In the genomic region with DNA sequence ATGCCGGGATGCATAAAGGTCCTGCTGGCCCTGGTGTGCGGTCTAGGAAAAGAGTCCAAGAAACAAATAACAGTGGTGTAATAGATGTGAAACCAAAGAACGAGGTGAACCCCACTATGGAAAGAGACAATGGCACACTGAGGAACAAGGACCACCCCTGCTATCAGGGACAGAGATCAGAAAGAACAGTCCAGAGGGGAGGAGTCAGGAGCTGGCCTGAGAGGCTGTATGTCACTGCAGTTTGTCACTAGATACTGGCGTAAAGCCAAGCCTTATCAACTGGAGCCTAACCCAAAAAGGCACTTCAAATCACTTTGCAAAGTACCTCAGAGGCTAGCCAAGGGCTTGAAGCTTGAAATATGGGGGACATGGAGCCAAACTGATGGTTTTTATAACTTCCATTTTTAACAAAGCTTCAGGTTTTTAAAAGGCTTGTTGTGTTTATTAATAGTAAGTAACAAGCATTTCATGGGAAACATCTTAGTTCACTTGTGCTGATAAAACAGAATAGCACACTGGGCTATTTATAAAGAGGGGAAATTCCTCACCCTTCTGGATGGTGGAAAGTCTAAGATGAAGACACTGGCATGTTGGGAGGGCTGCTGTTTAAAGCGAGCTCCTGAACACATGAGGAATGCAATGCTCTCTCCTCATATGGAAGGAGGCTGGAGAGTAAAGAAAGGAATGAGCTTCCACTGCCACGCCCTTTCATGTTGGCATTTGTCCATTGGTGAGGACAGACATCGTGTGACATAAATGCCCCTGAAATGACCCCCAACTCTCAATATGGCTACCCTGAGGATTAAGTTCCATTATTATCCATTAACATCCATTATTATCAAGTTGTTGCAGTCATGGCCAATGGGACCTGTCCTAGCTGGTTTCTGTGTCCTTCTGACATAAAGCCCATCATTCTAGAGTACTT, we compare ENCODE assay signal across 11 mouse cellular contexts.
DNase-seq lines count a peak whose midpoint lies in the region; ATAC-seq and TF ChIP-seq lines count a peak whose summit lies in the region.
"Had no signal": no experiment of that assay in that cellular context is flagged by ENCODE, and none has a peak within 500 bp of the region (broad histone marks: within the 10 kb centered on the region; RNA-seq: fewer than 3 reads in every experiment).

No protein-coding gene starts in this region.

- no peak for TF ChIP-seq EP300 in heart, postnatal 0 days (IDR thresholded peaks at IDR 0.05; ENCODE audit: low read depth)

- 66% methylated on average over 7 of the region's 7 CpGs for WGBS in hindbrain, postnatal 0 days
- WGBS in hindbrain, embryonic 16.5 days: 64% methylated on average over 7 of the region's 7 CpGs
- 25% methylated on average over 7 of the region's 7 CpGs for whole genome bisulfite sequencing in heart, postnatal 0 days

- H3K36me3 ChIP-seq in hindbrain, postnatal 0 days (ENCODE audit: insufficient read depth, low read length): no peaks in the 10 kb centered on the region
- H3K36me3 ChIP-seq in hindbrain, embryonic 16.5 days (ENCODE audit: control insufficient read depth, insufficient read depth, low read length): no peaks in the 10 kb centered on the region
- no peaks in the 10 kb centered on the region for H3K36me3 ChIP-seq in heart, postnatal 0 days (replicated peaks; ENCODE audit: control insufficient read depth, insufficient read depth, low read length)
- H3K36me3 ChIP-seq: liver, embryonic 15.5 days had no signal

- H3K9ac ChIP-seq in hindbrain, postnatal 0 days (replicated peaks; ENCODE audit: low read length): no peak overlapping the region
- H3K9ac ChIP-seq in hindbrain, embryonic 16.5 days (ENCODE audit: low read depth, low read length): no peak overlapping the region
- H3K9ac ChIP-seq in heart, postnatal 0 days (replicated peaks; ENCODE audit: low read depth, low read length): no peak overlapping the region
- H3K9ac ChIP-seq: liver, embryonic 15.5 days had no signal

- H3K27me3 ChIP-seq in hindbrain, postnatal 0 days (ENCODE audit: insufficient read depth, low read length): no peaks in the 10 kb centered on the region
- no peaks in the 10 kb centered on the region for H3K27me3 ChIP-seq in hindbrain, embryonic 16.5 days (replicated peaks; ENCODE audit: control insufficient read depth, insufficient read depth, low read length)
- H3K27me3 ChIP-seq in heart, postnatal 0 days (ENCODE audit: control insufficient read depth, insufficient read depth, low read length): no peaks in the 10 kb centered on the region
- H3K27me3 ChIP-seq: liver, embryonic 15.5 days had no signal

- no peak overlapping the region for H3K27ac ChIP-seq in hindbrain, postnatal 0 days
- H3K27ac ChIP-seq in hindbrain, embryonic 16.5 days (ENCODE audit: low read depth, low read length): no peak overlapping the region
- H3K27ac ChIP-seq in heart, postnatal 0 days (ENCODE audit: low read depth): peak overlapping the region; percentile 90
- H3K27ac ChIP-seq: liver, embryonic 15.5 days had no signal

- no peak for ATAC-seq in hindbrain, postnatal 0 days
- no peak for ATAC-seq in hindbrain, embryonic 16.5 days
- ATAC-seq in heart, postnatal 0 days (ENCODE audit: insufficient read depth, low read depth): peak; percentile 76
- ATAC-seq: CD4-positive, CD25-positive, alpha-beta regulatory T cell, adult 4 months had no signal

- H3K9me3 ChIP-seq in hindbrain, postnatal 0 days (ENCODE audit: low read length): no peaks in the 10 kb centered on the region
- H3K9me3 ChIP-seq in hindbrain, embryonic 16.5 days (ENCODE audit: control insufficient read depth, low read length): no peaks in the 10 kb centered on the region
- no peaks in the 10 kb centered on the region for H3K9me3 ChIP-seq in heart, postnatal 0 days (replicated peaks; ENCODE audit: control insufficient read depth, low read length)
- H3K9me3 ChIP-seq: liver, embryonic 15.5 days had no signal

- no peak for TF ChIP-seq CTCF in hindbrain, postnatal 0 days (IDR thresholded peaks at IDR 0.05; ENCODE audit: low read depth)
- TF ChIP-seq CTCF in heart, postnatal 0 days (IDR thresholded peaks at IDR 0.05; ENCODE audit: low read depth): no peak

- H3K4me1 ChIP-seq in hindbrain, postnatal 0 days (ENCODE audit: insufficient read depth, low read length): no peaks in the 10 kb centered on the region
- no peaks in the 10 kb centered on the region for H3K4me1 ChIP-seq in hindbrain, embryonic 16.5 days (ENCODE audit: control insufficient read depth, insufficient read depth, low read depth, low read length)
- peaks cover 32% of the 10 kb centered on the region for H3K4me1 ChIP-seq in heart, postnatal 0 days (ENCODE audit: control insufficient read depth, insufficient read depth)
- H3K4me1 ChIP-seq: liver, embryonic 15.5 days had no signal

- no peak overlapping the region for H3K4me2 ChIP-seq in hindbrain, postnatal 0 days (ENCODE audit: low read depth, low read length)
- no peak overlapping the region for H3K4me2 ChIP-seq in hindbrain, embryonic 16.5 days (ENCODE audit: low read length)
- H3K4me2 ChIP-seq in heart, postnatal 0 days (ENCODE audit: low read depth, low read length): no peak overlapping the region
- H3K4me2 ChIP-seq: liver, embryonic 15.5 days had no signal

- DNase-seq in hindbrain, postnatal 0 days (ENCODE audit: low spot score): peak; percentile 23
- peak; percentile 29 for DNase-seq in adrenal gland, postnatal 14 days
- peak; percentile 76 for DNase-seq in heart, postnatal 0 days (ENCODE audit: low spot score)
- DNase-seq in lung, postnatal 10 days: peak; percentile 27
- DNase-seq in MN1 (ENCODE audit: low spot score): no peak
- DNase-seq in ovary, adult 18-20 months (ENCODE audit: low spot score): no peak
- no peak for DNase-seq in ovary, postnatal 10 days (ENCODE audit: low spot score)
- DNase-seq: cerebellum, adult 11-12 months had no signal

- no peak overlapping the region for H3K4me3 ChIP-seq in hindbrain, postnatal 0 days (ENCODE audit: low read length)
- no peak overlapping the region for H3K4me3 ChIP-seq in hindbrain, embryonic 16.5 days (ENCODE audit: low read length)
- H3K4me3 ChIP-seq in heart, postnatal 0 days (ENCODE audit: low read depth, low read length): no peak overlapping the region
- H3K4me3 ChIP-seq: liver, embryonic 15.5 days had no signal

Comparison
In these comparisons a context has a peak if more than half of its experiments do, and no peak if none do; other contexts are left out.
1. DNase-seq: peak in hindbrain, postnatal 0 days (single experiment), adrenal gland, postnatal 14 days (single experiment), heart, postnatal 0 days (single experiment) and lung, postnatal 10 days (single experiment); none in MN1 (single experiment), ovary, adult 18-20 months (single experiment) and ovary, postnatal 10 days (single experiment).